Mouse (Mus musculus) CH12.LX (cell line): ENCODE measurements at regions not wholly inside any gene's neighbourhood (a gene's known extent, or its start where the extent isn't known, plus 50 kb on each side); places are given as distances from the start of the nearest gene placed in this dataset.

Source experiments
- DNase-seq: peaks from one replicate; pipeline ENCODE4 v3.0.0-alpha.2; 2013; ENCODE audit errors: extremely low read depth
- H3K27ac ChIP-seq: 2 replicates; pipeline ENCODE4 v1.5.1; 2012; ENCODE audit warnings: low read depth, mild to moderate bottlenecking, control low read depth, moderate library complexity; ENCODE audit not compliant: insufficient read depth
- H3K27me3 ChIP-seq: replicated peaks from 2 replicates; pipeline ENCODE3; 2012; ENCODE audit warnings: inconsistent platforms
- H3K36me3 ChIP-seq, 2 experiments: replicated peaks in 1 of 2; 2 replicates each; pipeline versions ENCODE3 to v1.6.1; 2012; ENCODE audit warnings: inconsistent platforms in 1 of 2, low read length in 1 of 2, mild to moderate bottlenecking in 1 of 2, mixed read lengths in 1 of 2, moderate library complexity in 1 of 2; ENCODE audit not compliant: control insufficient read depth in 1 of 2, insufficient read depth in 1 of 2
- H3K4me1 ChIP-seq, 2 experiments: 2 replicates each; pipeline ENCODE4 v1.6.1; 2012; ENCODE audit warnings: inconsistent platforms in 1 of 2, moderate library complexity in 1 of 2; ENCODE audit not compliant: insufficient read depth in 2 of 2, control insufficient read depth in 1 of 2
- H3K4me2 ChIP-seq: 2 replicates; pipeline ENCODE4 v1.6.1; 2012; ENCODE audit warnings: low read depth, mild to moderate bottlenecking, control low read depth; ENCODE audit not compliant: poor library complexity, insufficient read depth, severe bottlenecking
- H3K4me3 ChIP-seq, 3 experiments: fragments of 150-350 bp in 1 of 3; sonication (generic) in 1 of 3; replicated peaks in 1 of 3; 2 replicates each; pipeline versions ENCODE3 to v1.5.1; 2011 to 2012; ENCODE audit warnings: low read depth in 2 of 3, low read length in 2 of 3, mild to moderate bottlenecking in 2 of 3, moderate library complexity in 2 of 3, control low read depth in 1 of 3, improper control_type of control experiment in 1 of 3, inconsistent platforms in 1 of 3, mixed read lengths in 1 of 3; ENCODE audit not compliant: poor library complexity in 1 of 3
- H3K79me2 ChIP-seq: replicated peaks from 2 replicates; pipeline ENCODE4 v1.6.1; 2012; ENCODE audit warnings: mild to moderate bottlenecking, moderate library complexity; ENCODE audit not compliant: control insufficient read depth, poor library complexity, insufficient read depth, severe bottlenecking; ENCODE audit errors: extremely low read depth
- H3K9ac ChIP-seq: 2 replicates; pipeline ENCODE4 v1.6.1; 2012; ENCODE audit warnings: low read depth, mild to moderate bottlenecking, control low read depth, moderate library complexity; ENCODE audit not compliant: insufficient read depth
- H3K9me3 ChIP-seq: replicated peaks from 2 replicates; pipeline ENCODE3; 2012; ENCODE audit warnings: low read length, inconsistent platforms, mixed read lengths
- BHLHE40 ChIP-seq: IDR thresholded peaks from 2 replicates; pipeline ENCODE4 v1.6.1; 2011; ENCODE audit warnings: mild to moderate bottlenecking, low read depth, low read length, improper control_type of control experiment
- CHD1 ChIP-seq: IDR thresholded peaks from 2 replicates; pipeline ENCODE4 v1.6.1; 2012; ENCODE audit warnings: low read depth, low read length, improper control_type of control experiment, inconsistent platforms
- CHD2 ChIP-seq: IDR thresholded peaks from 2 replicates; pipeline ENCODE4 v1.6.1; 2011; ENCODE audit warnings: low read length, improper control_type of control experiment
- E2F4 ChIP-seq: IDR thresholded peaks from 2 replicates; pipeline ENCODE4 v1.6.1; 2011; ENCODE audit warnings: low read depth, low read length, improper control_type of control experiment; ENCODE audit not compliant: insufficient replicate concordance
- ELF1 ChIP-seq: IDR thresholded peaks from 2 replicates; pipeline ENCODE4 v1.6.1; 2014; ENCODE audit warnings: low read depth, mild to moderate bottlenecking, inconsistent platforms, low read length, improper control_type of control experiment
- EP300 ChIP-seq: IDR thresholded peaks from 2 replicates; pipeline ENCODE4 v1.6.1; 2011; ENCODE audit warnings: low read length, improper control_type of control experiment
- ETS1 ChIP-seq: conservative IDR thresholded peaks from 2 replicates; pipeline ENCODE4 v1.6.1; 2012; ENCODE audit warnings: low read depth, mild to moderate bottlenecking, inconsistent platforms, low read length, improper control_type of control experiment, moderate library complexity
- GABPA ChIP-seq: IDR thresholded peaks from 2 replicates; pipeline ENCODE4 v1.6.1; 2012; ENCODE audit warnings: low read depth, low read length, improper control_type of control experiment, inconsistent platforms; ENCODE audit not compliant: insufficient replicate concordance
- HCFC1 ChIP-seq: IDR thresholded peaks from 2 replicates; pipeline ENCODE4 v1.6.1; 2012; ENCODE audit warnings: low read depth, mild to moderate bottlenecking, inconsistent platforms, low read length, improper control_type of control experiment
- IRF4 ChIP-seq: IDR thresholded peaks from 2 replicates; pipeline ENCODE4 v1.6.1; 2014; ENCODE audit warnings: low read depth, mild to moderate bottlenecking, inconsistent platforms, low read length, improper control_type of control experiment
- JUN ChIP-seq: IDR thresholded peaks from 2 replicates; pipeline ENCODE4 v1.6.1; 2011; ENCODE audit warnings: low read depth, mild to moderate bottlenecking, low read length, improper control_type of control experiment, moderate library complexity; ENCODE audit not compliant: insufficient read depth
- JUND ChIP-seq: conservative IDR thresholded peaks from 2 replicates; pipeline ENCODE4 v1.6.1; 2011; ENCODE audit warnings: low read depth, low read length, improper control_type of control experiment
- KAT2A ChIP-seq: IDR thresholded peaks from 2 replicates; pipeline ENCODE4 v1.6.1; 2012; ENCODE audit warnings: low read length, improper control_type of control experiment, inconsistent platforms; ENCODE audit not compliant: insufficient replicate concordance
- MAFK ChIP-seq: IDR thresholded peaks from 2 replicates; pipeline ENCODE4 v1.6.1; 2011; ENCODE audit warnings: low read length, improper control_type of control experiment; ENCODE audit not compliant: insufficient replicate concordance
- MAX ChIP-seq: IDR thresholded peaks from 2 replicates; pipeline ENCODE4 v1.6.1; 2011; ENCODE audit warnings: low read length, improper control_type of control experiment
- MAZ ChIP-seq: IDR thresholded peaks from 2 replicates; pipeline ENCODE4 v1.6.1; 2012; ENCODE audit warnings: low read depth, mild to moderate bottlenecking, inconsistent platforms, low read length, improper control_type of control experiment, moderate library complexity
- MEF2A ChIP-seq: IDR thresholded peaks from 2 replicates; pipeline ENCODE4 v1.6.1; 2014; ENCODE audit warnings: low read depth, mild to moderate bottlenecking, inconsistent platforms, low read length, improper control_type of control experiment, borderline replicate concordance
- MXI1 ChIP-seq: IDR thresholded peaks from 2 replicates; pipeline ENCODE4 v1.6.1; 2011; ENCODE audit warnings: mild to moderate bottlenecking, low read depth, low read length, improper control_type of control experiment
- MYC ChIP-seq: IDR thresholded peaks from 2 replicates; pipeline ENCODE4 v1.6.1; 2011; ENCODE audit warnings: low read depth, mild to moderate bottlenecking, improper control_type of control experiment, low read length
- NELFE ChIP-seq: IDR thresholded peaks from 2 replicates; pipeline ENCODE4 v1.6.1; 2011; ENCODE audit warnings: low read depth, low read length, improper control_type of control experiment
- NRF1 ChIP-seq: IDR thresholded peaks from 2 replicates; pipeline ENCODE4 v1.6.1; 2014; ENCODE audit warnings: low read depth, mild to moderate bottlenecking, inconsistent platforms, low read length, improper control_type of control experiment, moderate library complexity
- PAX5 ChIP-seq: IDR thresholded peaks from 2 replicates; pipeline ENCODE4 v1.6.1; 2012; ENCODE audit warnings: low read length, inconsistent platforms, mixed read lengths
- POLR2A ChIP-seq: IDR thresholded peaks from 2 replicates; pipeline ENCODE4 v1.6.1; 2011; ENCODE audit warnings: low read depth, mild to moderate bottlenecking, improper control_type of control experiment, low read length
- POLR2AphosphoS2 ChIP-seq: IDR thresholded peaks from 2 replicates; pipeline ENCODE4 v1.6.1; 2011; ENCODE audit warnings: low read depth, low read length, improper control_type of control experiment
- RAD21 ChIP-seq: IDR thresholded peaks from 2 replicates; pipeline ENCODE4 v1.6.1; 2011; ENCODE audit warnings: low read depth, mild to moderate bottlenecking, low read length, improper control_type of control experiment, moderate library complexity
- RCOR1 ChIP-seq: conservative IDR thresholded peaks from 2 replicates; pipeline ENCODE4 v1.6.1; 2012; ENCODE audit warnings: low read depth, mild to moderate bottlenecking, inconsistent platforms, low read length, improper control_type of control experiment
- SIN3A ChIP-seq: IDR thresholded peaks from 2 replicates; pipeline ENCODE4 v1.6.1; 2012; ENCODE audit warnings: low read length, improper control_type of control experiment, inconsistent platforms
- SMC3 ChIP-seq: IDR thresholded peaks from 2 replicates; pipeline ENCODE4 v1.6.1; 2011; ENCODE audit warnings: low read depth, low read length, improper control_type of control experiment
- TBP ChIP-seq: conservative IDR thresholded peaks from 2 replicates; pipeline ENCODE4 v1.6.1; 2011; ENCODE audit warnings: low read depth, low read length, improper control_type of control experiment
- TCF12 ChIP-seq: IDR thresholded peaks from 2 replicates; pipeline ENCODE4 v1.6.1; 2014; ENCODE audit warnings: low read depth, mild to moderate bottlenecking, inconsistent platforms, low read length, improper control_type of control experiment
- USF1 ChIP-seq: IDR thresholded peaks from 2 replicates; pipeline ENCODE4 v1.6.1; 2014; ENCODE audit warnings: low read depth, mild to moderate bottlenecking, inconsistent platforms, low read length, improper control_type of control experiment
- USF2 ChIP-seq: conservative IDR thresholded peaks from 2 replicates; pipeline ENCODE4 v1.6.1; 2011; ENCODE audit warnings: low read depth, low read length, improper control_type of control experiment
- ZC3H11A ChIP-seq: IDR thresholded peaks from 2 replicates; pipeline ENCODE4 v1.6.1; 2012; ENCODE audit warnings: low read depth, mild to moderate bottlenecking, inconsistent platforms, low read length, improper control_type of control experiment
- ZMIZ1 ChIP-seq: IDR thresholded peaks from 2 replicates; pipeline ENCODE4 v1.6.1; 2012; ENCODE audit warnings: low read depth, mild to moderate bottlenecking, inconsistent platforms, low read length, improper control_type of control experiment
- ZNF384 ChIP-seq: IDR thresholded peaks from 2 replicates; pipeline ENCODE4 v1.6.1; 2012; ENCODE audit warnings: low read depth, low read length, improper control_type of control experiment, inconsistent platforms
- dilution Hi-C: fragments of 300-500 bp; cut with MboI; formaldehyde crosslinking; loops from 2 replicates; pipeline ENCODE4 v1.14.3; 2020; ENCODE audit warnings: low sequenced_read_pairs; ENCODE audit not compliant: extremely low pct_unique_long_range_greater_than_20kb, extremely low pct_ligation_motif_present
- in situ Hi-C: fragments of 300-500 bp; cut with MboI; formaldehyde crosslinking; loops from 3 replicates; pipeline ENCODE4 v1.14.3; 2019; ENCODE audit warnings: low sequenced_read_pairs, low pct_ligation_motif_present, low pct_unique_long_range_greater_than_20kb, mixed read lengths

- TF ChIP-seq POLR2A (no peak), JUND (peak; percentile 87), POLR2AphosphoS2 (no peak), ZMIZ1 (no peak), E2F4 (no peak), SMC3 (no peak), ELF1 (no peak), ZC3H11A (no peak), MAZ (no peak)
- TF ChIP-seq, all 38 proteins: peak for 7
Measured at GRCm38 (mm10) chr3:57923061-57923460, 75.2 kb upstream of the Pfn2 start (continued).

- Histone ChIP-seq H3K4me3 (no peak overlapping the region), H3K27ac (peak overlapping the region; percentile 83), H3K36me3 (no peaks in the 10 kb centered on the region), H3K4me1 (peaks cover 17 to 57% of the 10 kb centered on the region in 2 experiments), H3K79me2 (no peaks in the 10 kb centered on the region), H3K9ac (no peak overlapping the region), H3K27me3 (no peaks in the 10 kb centered on the region), H3K4me2 (peak overlapping the region; percentile 72; the same call in 1 of the 2 replicates), H3K9me3 (no peaks in the 10 kb centered on the region)
- dilution Hi-C loops (no loop called here), in situ Hi-C loops (no loop called here)
- DNase-seq, result peak; percentile 80
- no peak for TF ChIP-seq SIN3A
- no peak; the same call in 1 of the 2 replicates for TF ChIP-seq MXI1
- TF ChIP-seq TBP, result no peak
- no peak for TF ChIP-seq MYC
- no peak for TF ChIP-seq RAD21
- TF ChIP-seq ZNF384, result no peak
- TF ChIP-seq USF1, result peak; percentile 59
- TF ChIP-seq PAX5, result no peak
- TF ChIP-seq POLR2A, result no peak
- peak; percentile 25; the same call in 1 of the 2 replicates for TF ChIP-seq NRF1
- no peak for TF ChIP-seq POLR2AphosphoS2
- peak; percentile 79 for TF ChIP-seq CHD2
- peak; percentile 84 for TF ChIP-seq MEF2A
- no peak for TF ChIP-seq RCOR1
- TF ChIP-seq GABPA, result no peak
- no peak for TF ChIP-seq MAFK
- TF ChIP-seq TCF12, result peak; percentile 47; the same call in 1 of the 2 replicates
- TF ChIP-seq E2F4, result no peak
- TF ChIP-seq ZMIZ1, result no peak
- no peak for TF ChIP-seq JUND
- 0 out of 2 replicates have a peak, but pooled peaks have one; percentile 7 for TF ChIP-seq KAT2A
- TF ChIP-seq IRF4, result no peak
- TF ChIP-seq HCFC1, result no peak
- peak; percentile 58 for TF ChIP-seq BHLHE40
- TF ChIP-seq JUN, result no peak
- TF ChIP-seq NELFE, result no peak
- no peak for TF ChIP-seq CHD1
- peak; percentile 51 for TF ChIP-seq EP300
- peak; percentile 89 for TF ChIP-seq ETS1
- TF ChIP-seq ELF1, result no peak
- peak; percentile 50 for TF ChIP-seq MAX
- TF ChIP-seq SMC3, result no peak
- peak; percentile 52; the same call in 1 of the 2 replicates for TF ChIP-seq USF2
- TF ChIP-seq MAZ, result no peak
Measured at GRCm38 (mm10) chr3:57932657-57933539, 85.0 kb upstream of the Pfn2 start.
